Mouse (Mus musculus) E14TG2a.4 (cell line): ENCODE results near the gene Wdfy3.

Source experiments
- H3K27me3 ChIP-seq: 2 replicates; pipeline ENCODE4 v1.6.1; 2014; ENCODE audit warnings: low read length, control low read depth; ENCODE audit not compliant: insufficient read depth
- H3K36me3 ChIP-seq: 2 replicates; pipeline ENCODE4 v1.6.1; 2014; ENCODE audit warnings: low read length, control low read depth; ENCODE audit not compliant: insufficient read depth
- H3K4me1 ChIP-seq: replicated peaks from 2 replicates; pipeline ENCODE4 v1.6.1; 2014; ENCODE audit warnings: low read depth, low read length, control low read depth
- H3K4me3 ChIP-seq: replicated peaks from 2 replicates; pipeline ENCODE4 v1.5.1; 2014; ENCODE audit warnings: mild to moderate bottlenecking, low read length
- H3K9me3 ChIP-seq: 2 replicates; pipeline ENCODE4 v1.6.1; 2014; ENCODE audit warnings: low read length, control low read depth
- CTCF ChIP-seq: conservative IDR thresholded peaks from 2 replicates; pipeline ENCODE4 v1.5.1; 2014; ENCODE audit warnings: low read length
- NANOG ChIP-seq: IDR thresholded peaks from 2 replicates; pipeline ENCODE4 v1.6.1; 2014; ENCODE audit warnings: borderline replicate concordance, low read length, mixed read lengths
- POU5F1 ChIP-seq: IDR thresholded peaks from 2 replicates; pipeline ENCODE4 v1.6.1; 2014; ENCODE audit warnings: low read length, borderline replicate concordance

Wdfy3 gene

DNA sequence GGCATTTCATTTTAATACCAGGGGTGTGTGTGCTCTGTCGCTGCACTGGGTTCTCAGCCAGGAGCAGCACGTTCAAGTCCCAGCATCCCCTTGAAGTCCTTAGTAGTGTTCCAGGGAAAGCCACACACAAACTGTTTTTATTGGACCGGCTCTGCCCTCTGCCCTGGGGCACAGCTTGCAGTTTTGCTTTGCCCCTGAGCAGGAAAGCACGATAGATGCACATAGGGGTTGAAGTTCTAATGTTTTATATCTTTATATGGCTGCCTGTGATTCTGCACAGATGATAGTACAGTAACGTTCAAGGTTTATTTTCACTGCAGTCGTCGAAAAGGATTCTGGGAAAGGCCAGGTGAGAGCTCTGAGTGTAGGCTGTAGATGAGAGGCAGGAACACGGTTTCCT is 239.5 kb downstream of the Wdfy3 start:
- no peaks in the 10 kb centered on the region for H3K27me3 ChIP-seq
- H3K9me3 ChIP-seq, result 0 out of 2 replicates have a peak, but pooled peaks cover 3% of the 10 kb centered on the region
- TF ChIP-seq NANOG (no peak), CTCF (no peak), POU5F1 (no peak)
- H3K36me3 ChIP-seq, result peaks cover 17% of the 10 kb centered on the region
- H3K4me1 ChIP-seq, result peaks cover 75% of the 10 kb centered on the region
- no peak overlapping the region for H3K4me3 ChIP-seq

DNA sequence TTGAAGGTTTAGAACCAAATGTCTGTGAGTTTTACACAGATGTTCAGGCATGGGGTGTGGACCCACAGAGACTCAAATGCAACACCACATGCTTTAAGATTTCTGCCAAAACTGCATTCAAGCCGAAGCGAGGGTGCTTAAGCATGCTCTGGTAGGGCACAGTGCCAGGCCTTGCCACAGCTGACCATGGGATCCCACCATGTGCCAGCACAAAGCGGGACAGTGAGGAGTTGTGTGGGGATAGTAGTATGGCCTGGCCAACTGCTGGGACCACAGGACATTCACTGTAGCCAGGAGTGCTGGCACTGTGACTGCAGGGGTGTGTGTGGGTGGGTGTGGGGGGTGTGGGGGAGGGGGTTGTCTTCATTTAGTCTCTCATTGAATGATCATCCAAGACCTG is 240.8 kb downstream of the Wdfy3 start:
- no peak overlapping the region for H3K4me3 ChIP-seq
- peaks cover 11% of the 10 kb centered on the region for H3K36me3 ChIP-seq
- TF ChIP-seq POU5F1, result no peak
- TF ChIP-seq NANOG, result no peak
- no peak for TF ChIP-seq CTCF
- peaks cover 78% of the 10 kb centered on the region for H3K4me1 ChIP-seq
- 0 out of 2 replicates have a peak, but pooled peaks cover 3% of the 10 kb centered on the region for H3K9me3 ChIP-seq
- no peaks in the 10 kb centered on the region for H3K27me3 ChIP-seq

DNA sequence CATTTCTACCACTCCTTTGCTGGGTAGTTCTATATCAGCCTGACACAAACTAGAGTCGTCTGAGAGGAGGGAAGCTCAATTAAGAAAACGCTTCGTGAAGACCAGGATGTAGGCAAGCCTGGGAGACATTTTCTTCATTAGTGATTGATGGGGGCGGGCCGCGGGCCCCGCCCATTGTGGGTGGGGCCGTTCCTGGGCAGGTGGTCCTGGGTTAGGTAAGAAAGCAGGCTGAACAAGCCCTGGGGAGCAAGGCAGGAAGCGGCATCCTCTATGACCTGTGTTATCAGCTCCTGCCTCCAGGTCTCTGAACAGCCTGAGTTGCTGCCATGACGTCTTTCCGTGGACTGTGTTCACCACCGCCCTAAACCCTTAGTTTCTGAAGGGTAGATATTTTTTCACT is 242.2 kb downstream of the Wdfy3 start:
- TF ChIP-seq CTCF, result no peak
- TF ChIP-seq NANOG, result no peak
- no peak for TF ChIP-seq POU5F1
- no peaks in the 10 kb centered on the region for H3K27me3 ChIP-seq
- H3K36me3 ChIP-seq, result peaks cover 5% of the 10 kb centered on the region; the same call in 1 of the 2 replicates
- peaks cover 86% of the 10 kb centered on the region for H3K4me1 ChIP-seq
- H3K4me3 ChIP-seq, result no peak overlapping the region; the same call in 1 of the 2 replicates
- 0 out of 2 replicates have a peak, but pooled peaks cover 3% of the 10 kb centered on the region for H3K9me3 ChIP-seq

DNA sequence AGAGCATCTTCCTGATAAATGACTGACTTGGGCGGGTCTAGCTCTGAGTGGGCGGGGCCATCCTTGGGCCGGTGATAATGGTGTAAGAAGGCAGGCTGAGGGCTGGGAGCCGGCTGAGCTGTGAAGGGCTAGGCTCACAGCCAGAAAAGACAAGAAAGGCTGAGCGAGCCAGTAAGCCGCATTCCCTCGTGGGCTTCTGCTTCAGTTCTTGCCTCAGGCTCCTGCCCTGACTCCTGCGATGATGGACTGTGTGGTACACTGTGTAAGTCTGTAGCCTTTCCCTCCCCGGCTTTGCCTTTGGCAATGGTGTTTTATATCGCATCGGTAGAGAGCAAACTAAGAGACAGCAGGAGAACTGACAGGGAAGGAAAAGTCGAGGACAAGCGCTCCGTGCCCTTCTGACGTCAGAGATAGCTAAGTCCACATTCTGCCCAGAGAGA is 243.2 kb downstream of the Wdfy3 start:
- H3K4me3 ChIP-seq, result peak overlapping the region; percentile 54
- no peak for TF ChIP-seq CTCF
- TF ChIP-seq NANOG, result no peak
- TF ChIP-seq POU5F1, result no peak
- H3K36me3 ChIP-seq, result peaks cover 3% of the 10 kb centered on the region; the same call in 1 of the 2 replicates
- no peaks in the 10 kb centered on the region for H3K27me3 ChIP-seq
- peaks cover 96% of the 10 kb centered on the region for H3K4me1 ChIP-seq
- H3K9me3 ChIP-seq, result 0 out of 2 replicates have a peak, but pooled peaks cover 3% of the 10 kb centered on the region

DNA sequence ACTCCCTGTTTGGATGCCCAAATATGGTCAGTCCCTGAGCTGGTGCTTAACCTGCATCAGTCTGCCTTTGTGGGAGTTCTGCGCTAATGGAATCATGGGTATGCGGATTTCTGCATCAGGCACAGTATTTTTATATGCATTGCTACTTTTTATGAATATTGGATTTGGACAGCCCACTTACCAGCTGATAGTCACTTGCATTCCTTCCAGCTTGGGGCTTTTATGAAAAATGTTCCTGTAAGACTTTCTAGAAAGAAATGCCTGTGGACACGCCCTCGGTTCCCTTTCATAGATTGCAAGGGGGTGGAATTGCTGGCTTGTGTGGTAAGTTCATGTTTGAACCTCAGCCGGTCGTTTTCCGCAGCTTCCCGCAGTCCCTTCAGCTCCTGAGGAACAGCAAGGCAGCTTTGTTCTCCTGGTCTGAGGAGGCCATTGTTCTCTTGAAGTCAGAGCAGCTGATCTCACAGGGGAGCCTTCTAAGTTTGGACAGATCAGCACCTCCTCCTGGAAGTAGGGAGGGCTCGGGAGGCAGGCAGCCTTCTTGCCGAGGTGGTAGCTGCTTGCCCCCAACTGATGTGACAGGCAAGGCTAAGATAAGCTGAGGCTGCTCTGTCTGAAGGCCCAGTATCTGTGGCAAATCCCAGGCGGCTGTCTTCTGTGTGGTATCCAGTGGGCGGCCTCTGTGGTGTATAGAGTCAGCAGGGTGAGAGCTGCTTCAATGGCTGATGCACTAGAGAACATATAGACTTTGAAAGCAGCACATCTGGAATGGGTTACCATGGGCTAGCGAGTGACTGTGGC is 244.4 kb downstream of the Wdfy3 start:
- H3K4me3 ChIP-seq, result peak overlapping the region; percentile 37; the same call in 1 of the 2 replicates
- no peaks in the 10 kb centered on the region for H3K9me3 ChIP-seq
- no peaks in the 10 kb centered on the region for H3K27me3 ChIP-seq
- H3K4me1 ChIP-seq, result peaks cover 98% of the 10 kb centered on the region
- peak; percentile 5; the same call in 1 of the 2 replicates for TF ChIP-seq NANOG
- TF ChIP-seq CTCF, result no peak
- H3K36me3 ChIP-seq, result peaks cover 5% of the 10 kb centered on the region; the same call in 1 of the 2 replicates

DNA sequence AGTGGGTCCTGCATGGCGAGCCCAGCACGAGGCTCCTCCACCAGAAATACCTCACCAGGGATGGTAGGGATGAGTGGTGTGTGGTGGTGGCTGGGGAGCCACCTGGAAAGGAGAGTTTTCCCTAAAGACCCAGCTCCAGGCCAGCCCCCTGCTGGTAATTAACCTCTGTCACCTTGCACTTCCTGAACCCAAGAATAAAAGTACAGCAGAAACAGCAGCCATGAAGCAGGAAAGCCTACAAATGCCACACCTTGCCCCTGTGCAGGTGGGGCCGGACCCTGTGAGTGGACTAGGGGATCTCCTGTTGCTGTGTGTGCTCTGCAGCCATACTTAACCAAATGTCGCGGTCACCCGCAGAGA is 247.4 kb downstream of the Wdfy3 start:
- Histone ChIP-seq H3K36me3 (peaks cover 16% of the 10 kb centered on the region), H3K4me3 (peak overlapping the region; percentile 32; the same call in 1 of the 2 replicates), H3K27me3 (no peaks in the 10 kb centered on the region), H3K4me1 (peaks cover 93% of the 10 kb centered on the region), H3K9me3 (no peaks in the 10 kb centered on the region)
- TF ChIP-seq NANOG (no peak), CTCF (no peak), POU5F1 (no peak)

DNA sequence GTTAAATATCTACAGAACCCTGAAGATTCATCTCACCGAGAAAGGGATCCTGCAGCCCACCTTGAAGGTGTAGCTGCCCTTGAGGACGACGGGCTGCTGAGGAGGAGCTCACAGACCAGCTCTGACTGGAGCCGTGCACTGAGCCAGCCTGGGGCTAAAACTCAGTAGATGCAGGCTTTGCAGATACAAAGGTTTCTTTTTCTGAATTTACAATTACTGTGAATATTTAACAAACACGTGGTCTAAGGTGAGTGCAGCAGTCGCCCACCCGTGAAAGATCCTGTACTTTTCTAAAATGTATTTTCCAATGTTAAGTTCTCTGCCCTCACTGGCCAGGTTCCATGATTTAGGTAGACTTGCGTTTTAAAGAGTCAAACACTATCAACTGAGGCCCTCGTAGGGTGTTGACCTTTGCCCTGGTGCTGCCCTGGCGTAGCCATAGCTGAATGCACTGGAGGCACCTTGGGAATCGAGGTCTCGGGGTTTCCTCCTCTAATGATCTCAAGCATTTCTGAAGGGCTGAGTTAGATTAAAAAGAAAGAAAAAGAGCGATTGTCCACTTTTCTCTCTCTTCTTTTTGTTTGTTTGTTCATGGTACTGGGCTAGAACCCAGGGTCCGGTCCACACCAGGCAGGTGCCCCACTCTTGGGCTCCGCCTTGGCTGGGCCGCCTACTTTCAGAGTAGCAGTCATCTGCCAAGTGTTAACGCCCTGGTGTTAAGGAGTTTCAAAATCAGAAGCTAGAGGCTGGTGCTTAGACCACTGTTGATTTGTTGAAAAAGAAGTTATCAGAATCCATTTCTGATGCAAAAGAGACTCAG is 248.0 kb downstream of the Wdfy3 start:
- H3K4me1 ChIP-seq, result peaks cover 93% of the 10 kb centered on the region
- no peak for TF ChIP-seq NANOG
- TF ChIP-seq POU5F1, result no peak
- TF ChIP-seq CTCF, result no peak
- H3K36me3 ChIP-seq, result peaks cover 21% of the 10 kb centered on the region
- H3K4me3 ChIP-seq, result peak overlapping the region; percentile 32
- no peaks in the 10 kb centered on the region for H3K9me3 ChIP-seq
- H3K27me3 ChIP-seq, result no peaks in the 10 kb centered on the region

DNA sequence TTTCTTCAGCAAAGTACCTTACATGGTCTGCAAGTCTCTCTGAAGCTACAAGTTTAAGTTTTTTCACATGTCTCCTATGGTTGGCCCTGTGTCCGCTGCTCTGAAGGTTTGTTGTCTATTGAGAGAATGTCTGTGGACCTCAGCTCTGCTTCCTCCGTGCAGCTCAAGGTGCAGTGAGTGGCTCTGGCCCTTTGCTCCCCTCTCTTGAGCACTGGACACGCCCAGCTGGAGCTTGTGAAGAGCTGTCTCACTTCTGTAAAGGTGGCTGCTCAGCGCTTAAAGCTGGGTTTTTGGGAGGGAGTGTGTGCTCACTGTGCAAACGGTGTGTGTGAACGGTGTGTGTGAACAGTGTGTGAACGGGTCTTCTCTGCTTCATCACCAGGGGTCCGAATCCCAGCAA is 248.7 kb downstream of the Wdfy3 start:
- peaks cover 27% of the 10 kb centered on the region for H3K36me3 ChIP-seq
- peak overlapping the region; percentile 32; the same call in 1 of the 2 replicates for H3K4me3 ChIP-seq
- no peaks in the 10 kb centered on the region for H3K9me3 ChIP-seq
- H3K27me3 ChIP-seq, result no peaks in the 10 kb centered on the region
- peaks cover 89% of the 10 kb centered on the region for H3K4me1 ChIP-seq
- TF ChIP-seq POU5F1, result no peak
- no peak for TF ChIP-seq CTCF
- TF ChIP-seq NANOG, result no peak
